Comparison of ENCODE assay signal across 9 mouse cellular contexts in the genomic region with DNA sequence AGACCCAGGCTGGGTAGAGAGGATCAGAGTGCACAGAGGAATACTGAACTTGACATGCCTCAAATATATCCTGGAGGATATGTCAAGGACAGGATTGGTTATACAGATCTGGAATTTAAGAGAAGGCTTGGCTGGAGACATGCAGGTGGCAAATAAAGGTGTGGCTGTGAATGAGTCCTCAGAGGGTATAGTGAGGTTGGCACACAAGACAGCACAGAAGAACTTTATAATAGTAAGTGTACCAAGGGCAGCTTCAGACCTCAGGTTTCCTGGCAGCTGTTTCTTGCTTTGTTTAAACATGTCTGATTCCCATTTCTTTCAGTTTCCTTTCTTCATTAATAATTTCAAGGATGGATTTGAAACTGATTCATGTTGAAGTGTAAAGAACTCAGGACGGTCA. TPM values are rescaled to one million over a fixed set of nuclear protein-coding genes. Genes with fewer than 3 reads are reported as not detected.
DNase-seq lines count a peak whose midpoint lies in the region; ATAC-seq and TF ChIP-seq lines count a peak whose summit lies in the region.
"Had no signal": no experiment of that assay in that cellular context is flagged by ENCODE, and none has a peak within 500 bp of the region (broad histone marks: within the 10 kb centered on the region; RNA-seq: fewer than 3 reads in every experiment).

No protein-coding gene starts in this region.

- no peaks in the 10 kb centered on the region for H3K4me1 ChIP-seq in lung, embryonic 14.5 days (ENCODE audit: insufficient read depth)
- H3K4me1 ChIP-seq in forebrain, embryonic 11.5 days (replicated peaks; ENCODE audit: control insufficient read depth, insufficient read depth, low read length), result no peaks in the 10 kb centered on the region; the same call in 1 of the 2 replicates
- peaks cover 32% of the 10 kb centered on the region for H3K4me1 ChIP-seq in neural tube, embryonic 13.5 days (replicated peaks)

- peak overlapping the region; percentile 87; the same call in 1 of the 2 replicates for H3K4me3 ChIP-seq in lung, embryonic 14.5 days (ENCODE audit: low read depth, low read length)
- H3K4me3 ChIP-seq in forebrain, embryonic 11.5 days (ENCODE audit: low read depth, low read length), result no peak overlapping the region
- H3K4me3 ChIP-seq in neural tube, embryonic 13.5 days, result no peak overlapping the region

- H3K36me3 ChIP-seq in lung, embryonic 14.5 days (ENCODE audit: insufficient read depth), result no peaks in the 10 kb centered on the region
- H3K36me3 ChIP-seq in forebrain, embryonic 11.5 days (ENCODE audit: control insufficient read depth, insufficient read depth, low read length), result no peaks in the 10 kb centered on the region
- no peaks in the 10 kb centered on the region for H3K36me3 ChIP-seq in neural tube, embryonic 13.5 days

- H3K27me3 ChIP-seq in lung, embryonic 14.5 days (ENCODE audit: insufficient read depth, low read length), result no peaks in the 10 kb centered on the region
- no peaks in the 10 kb centered on the region for H3K27me3 ChIP-seq in forebrain, embryonic 11.5 days (ENCODE audit: control insufficient read depth, insufficient read depth, low read length)
- no peaks in the 10 kb centered on the region for H3K27me3 ChIP-seq in neural tube, embryonic 13.5 days

- no peaks in the 10 kb centered on the region for H3K9me3 ChIP-seq in lung, embryonic 14.5 days (ENCODE audit: low read depth, low read length)
- no peaks in the 10 kb centered on the region for H3K9me3 ChIP-seq in forebrain, embryonic 11.5 days (ENCODE audit: control insufficient read depth, low read length)
- H3K9me3 ChIP-seq in neural tube, embryonic 13.5 days, result no peaks in the 10 kb centered on the region

- WGBS in lung, embryonic 14.5 days, result 64% methylated on average over 1 of the region's 1 CpGs
- WGBS in forebrain, embryonic 11.5 days, result 93% methylated on average over 1 of the region's 1 CpGs
- WGBS in large intestine, adult 2 months, result 37% methylated on average over 1 of the region's 1 CpGs
- WGBS in neural tube, embryonic 13.5 days, result 95% methylated on average over 1 of the region's 1 CpGs

- H3K27ac ChIP-seq in lung, embryonic 14.5 days (ENCODE audit: low read depth), result no peak overlapping the region
- no peak overlapping the region for H3K27ac ChIP-seq in forebrain, embryonic 11.5 days (ENCODE audit: low read depth, low read length)
- H3K27ac ChIP-seq in neural tube, embryonic 13.5 days (replicated peaks), result no peak overlapping the region

- no peak for DNase-seq in lung, embryonic 14.5 days
- DNase-seq in lung, postnatal 25 days (ENCODE audit: low spot score), result no peak
- DNase-seq in forebrain, embryonic 11.5 days (ENCODE audit: low spot score), result no peak
- peak; percentile 72 for DNase-seq in large intestine, adult 2 months (ENCODE audit: low read depth, low spot score)
- no peak for DNase-seq in adrenal gland, postnatal 4 days (ENCODE audit: low spot score in 2 of 2)
- no peak for DNase-seq in testis, postnatal 14 days (ENCODE audit: low spot score)

- ATAC-seq in lung, embryonic 14.5 days (ENCODE audit: insufficient read depth), result no peak
- ATAC-seq in forebrain, embryonic 11.5 days (replicated peaks; ENCODE audit: low FRiP score), result no peak
- no peak for ATAC-seq in neural tube, embryonic 13.5 days (ENCODE audit: low read depth)

- peak overlapping the region; percentile 80 for H3K4me2 ChIP-seq in lung, embryonic 14.5 days
- peak overlapping the region; percentile 67; the same call in 1 of the 2 replicates for H3K4me2 ChIP-seq in forebrain, embryonic 11.5 days (ENCODE audit: low read depth, low read length, severe bottlenecking)
- peak overlapping the region; percentile 71 for H3K4me2 ChIP-seq in neural tube, embryonic 13.5 days

- TF ChIP-seq CTCF in lung, embryonic 14.5 days (IDR thresholded peaks at IDR 0.05; ENCODE audit: low read depth), result no peak

- peak overlapping the region; percentile 85; the same call in 1 of the 2 replicates for H3K9ac ChIP-seq in lung, embryonic 14.5 days
- H3K9ac ChIP-seq in forebrain, embryonic 11.5 days (ENCODE audit: low read length), result no peak overlapping the region
- H3K9ac ChIP-seq in neural tube, embryonic 13.5 days, result no peak overlapping the region

RNA-seq across cellular contexts. Expression of gene Lrrc51, which starts 1.1 kb away (rescaled TPM):
- 7.7 and 8.3 TPM in 2 replicates for polyA plus RNA-seq in lung, embryonic 14.5 days (2014; fragmentation: Nextera tagmentation; extraction: Ambion mirVana)
- polyA plus RNA-seq in forebrain, embryonic 11.5 days (2014; fragmentation: Nextera tagmentation; extraction: Ambion mirVana), result 8.3 and 8.6 TPM in 2 replicates
- 6.3 and 6.8 TPM in 2 replicates for polyA plus RNA-seq in large intestine, adult 2 months (2012; rRNA removed)
- 6.6 and 8.3 TPM in 2 replicates for polyA plus RNA-seq in neural tube, embryonic 13.5 days (2015; fragmentation: Nextera tagmentation; extraction: Ambion mirVana)
- total RNA-seq in adrenal gland, postnatal 4 days (2021), result 1 to 10 TPM; 6.1 to 8.3 TPM

RNA-seq across cellular contexts. Expression of gene Numa1, which starts 1.4 kb away (rescaled TPM):
- 109 TPM in 2 replicates for polyA plus RNA-seq in lung, embryonic 14.5 days (2014; fragmentation: Nextera tagmentation; extraction: Ambion mirVana)
- polyA plus RNA-seq in forebrain, embryonic 11.5 days (2014; fragmentation: Nextera tagmentation; extraction: Ambion mirVana), result 112 and 114 TPM in 2 replicates
- 44.7 and 56.1 TPM in 2 replicates for polyA plus RNA-seq in large intestine, adult 2 months (2012; rRNA removed)
- 46.2 and 50.1 TPM in 2 replicates for polyA plus RNA-seq in neural tube, embryonic 13.5 days (2015; fragmentation: Nextera tagmentation; extraction: Ambion mirVana)
- total RNA-seq in adrenal gland, postnatal 4 days (2021), result 100 to 1,000 TPM; 179 to 203 TPM

RNA-seq across cellular contexts. Expression of gene Tomt, which starts 26.4 kb away (rescaled TPM):
- polyA plus RNA-seq in lung, embryonic 14.5 days (2014; fragmentation: Nextera tagmentation; extraction: Ambion mirVana), result 0.30 and 0.43 TPM in 2 replicates
- polyA plus RNA-seq in forebrain, embryonic 11.5 days (2014; fragmentation: Nextera tagmentation; extraction: Ambion mirVana), result 0.53 and 0.56 TPM in 2 replicates
- polyA plus RNA-seq in large intestine, adult 2 months (2012; rRNA removed), result 0.11 and 0.14 TPM in 2 replicates
- 0.25 and 0.54 TPM in 2 replicates for polyA plus RNA-seq in neural tube, embryonic 13.5 days (2015; fragmentation: Nextera tagmentation; extraction: Ambion mirVana)
- total RNA-seq in adrenal gland, postnatal 4 days (2021), result not detected
- total RNA-seq: heart, postnatal 4 days; left cerebral cortex, postnatal 10 days had no signal

RNA-seq across cellular contexts. Expression of gene Lamtor1, which starts 26.8 kb away (rescaled TPM):
- polyA plus RNA-seq in lung, embryonic 14.5 days (2014; fragmentation: Nextera tagmentation; extraction: Ambion mirVana), result 151 and 161 TPM in 2 replicates
- 126 and 145 TPM in 2 replicates for polyA plus RNA-seq in forebrain, embryonic 11.5 days (2014; fragmentation: Nextera tagmentation; extraction: Ambion mirVana)
- polyA plus RNA-seq in large intestine, adult 2 months (2012; rRNA removed), result 185 and 198 TPM in 2 replicates
- polyA plus RNA-seq in neural tube, embryonic 13.5 days (2015; fragmentation: Nextera tagmentation; extraction: Ambion mirVana), result 134 and 139 TPM in 2 replicates
- 100 to 1,000 TPM; 101 to 116 TPM for total RNA-seq in adrenal gland, postnatal 4 days (2021)
